Mouse (Mus musculus) hindlimb bud, embryonic 11.5 days (tissue): ENCODE measurements at regions not wholly inside any gene's neighbourhood (a gene's known extent, or its start where the extent isn't known, plus 50 kb on each side); places are given as distances from the start of the nearest gene placed in this dataset.

Experiments used
- DNase-seq: peaks from one replicate; pipeline ENCODE4 v3.0.0-alpha.2; 2012; ENCODE audit warnings: low read depth, low spot score; ENCODE audit errors: extremely low spot score

DNA sequence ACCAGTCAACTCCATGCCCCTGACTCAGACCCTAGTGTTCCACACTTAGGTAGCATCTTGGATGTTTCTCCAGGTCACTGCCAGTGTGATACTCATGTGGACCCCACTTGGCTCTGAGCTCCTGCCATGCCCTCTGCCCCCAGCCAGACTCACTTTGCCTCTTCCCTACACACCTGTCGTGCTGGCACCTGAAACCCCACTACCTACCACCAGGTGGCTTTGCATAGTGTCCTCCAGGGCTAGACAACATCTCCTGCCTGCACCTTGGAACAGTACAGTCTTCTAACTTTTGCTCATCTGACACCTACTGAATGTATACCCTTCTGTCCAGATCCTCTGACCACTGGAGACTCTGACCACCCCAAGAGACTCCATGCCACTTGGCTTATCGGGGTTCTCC lies 80.6 kb downstream of the Fam53a start:
- DNase-seq: no peak

DNA sequence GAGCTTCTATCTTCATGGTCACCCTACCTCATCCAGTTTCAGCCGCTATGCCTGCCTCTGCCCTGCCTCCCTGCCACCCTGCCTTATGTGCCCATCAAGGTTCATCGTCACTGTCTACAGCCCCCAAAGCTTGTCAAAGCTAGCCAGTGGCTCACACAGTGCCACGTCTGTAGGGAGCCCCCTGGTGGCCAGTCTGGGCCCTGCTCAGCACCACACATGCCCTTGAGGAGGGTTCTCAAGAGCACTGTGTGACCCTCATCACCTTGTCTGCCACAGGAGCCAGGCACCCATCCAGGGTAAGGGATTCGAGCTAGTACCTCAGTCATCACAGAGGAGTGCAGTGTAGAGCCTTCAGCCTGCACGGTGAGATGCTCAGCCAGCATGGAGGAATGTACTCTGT lies 86.1 kb downstream of the Fam53a start:
- DNase-seq: no peak

DNA sequence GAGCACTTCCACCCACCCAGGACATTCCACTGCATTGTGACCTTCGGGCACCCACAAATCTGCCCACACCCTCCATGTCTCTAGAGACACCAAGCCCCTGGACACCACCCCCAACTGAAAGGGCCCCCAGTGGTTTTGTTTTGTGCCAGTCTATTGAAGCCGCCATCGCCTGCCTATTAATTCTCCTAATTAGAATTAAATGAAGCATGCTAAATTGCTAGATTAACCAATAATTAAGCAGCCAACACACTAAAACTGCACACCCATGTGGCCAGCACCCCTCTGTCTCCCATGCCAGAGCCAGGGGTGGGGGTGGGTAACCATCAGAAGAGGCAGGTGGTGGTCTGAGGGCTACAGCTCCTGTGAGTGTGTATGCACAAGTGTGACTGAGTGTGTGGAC lies 86.8 kb downstream of the Fam53a start:
- DNase-seq: no peak

DNA sequence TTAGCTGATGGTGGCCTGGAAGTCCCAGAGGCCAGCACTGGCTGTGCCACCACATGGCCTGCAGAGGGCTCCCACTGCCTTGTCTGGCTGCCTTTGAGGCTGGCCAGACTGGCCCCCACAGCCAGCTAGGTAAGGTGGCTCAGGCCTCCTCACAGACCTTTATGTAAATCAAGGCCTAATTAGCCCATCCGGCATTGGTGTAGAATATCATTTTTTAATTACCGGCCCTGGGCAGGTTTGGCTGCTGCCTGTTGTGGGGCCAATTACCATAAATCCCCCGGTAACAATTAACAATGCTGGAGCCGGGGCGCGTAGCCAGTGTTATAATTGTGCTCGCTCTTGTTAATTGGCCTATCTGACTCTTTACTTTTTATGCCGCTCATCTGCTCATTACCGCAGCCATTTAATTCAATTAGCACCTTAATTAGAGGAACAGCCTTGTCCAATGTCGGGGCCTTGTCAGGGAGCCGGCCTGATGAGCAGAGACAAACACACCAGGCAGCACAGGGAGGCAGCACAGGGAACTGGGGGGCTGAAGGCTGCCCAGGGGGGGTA lies 87.4 kb downstream of the Fam53a start:
- no peak for DNase-seq

DNA sequence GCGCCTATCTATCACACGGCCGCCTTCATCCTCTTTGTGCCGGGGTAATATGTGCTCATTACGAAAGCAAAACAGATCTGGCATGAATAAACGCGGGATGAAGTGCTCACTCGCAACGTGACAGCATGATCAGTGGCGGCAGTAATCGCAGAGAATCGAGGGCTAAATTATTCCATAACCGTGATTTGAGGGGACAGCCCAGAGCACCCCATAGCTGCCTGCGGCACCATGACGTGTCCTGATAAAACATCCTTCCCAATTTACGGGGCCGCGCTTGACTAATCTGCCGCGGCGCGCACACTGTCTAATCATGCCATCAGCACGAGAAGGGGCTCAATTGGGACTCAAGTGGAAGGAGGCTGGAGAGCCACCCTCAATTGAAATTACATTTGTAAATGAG lies 89.2 kb downstream of the Fam53a start:
- DNase-seq: no peak

GRCm38 (mm10) chr5:33537429-33537828 lies 92.0 kb downstream of the Fam53a start:
- no peak for DNase-seq

DNA sequence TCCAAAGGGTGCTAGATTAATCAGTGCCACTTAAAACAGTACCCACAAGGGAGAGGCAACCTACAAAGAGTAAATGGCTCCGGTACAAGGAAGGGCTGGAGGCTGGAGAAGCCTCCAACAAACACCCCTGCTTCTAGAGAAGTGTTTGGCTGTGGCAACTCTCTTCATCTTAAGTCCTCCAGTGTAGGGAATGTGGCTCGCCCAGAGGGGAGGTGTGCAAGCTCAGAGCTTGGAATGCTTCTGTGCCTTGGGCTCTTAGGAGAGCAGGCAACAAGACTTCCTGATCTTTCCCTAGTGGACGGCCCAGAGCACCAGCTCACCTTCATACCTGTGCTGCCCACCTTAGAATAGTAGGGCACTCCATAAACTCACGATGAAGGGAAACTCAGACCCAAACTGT lies 92.4 kb downstream of the Fam53a start:
- no peak for DNase-seq

- DNase-seq: no peak
Observed at GRCm38 (mm10) chr5:33536261-33536660, 93.2 kb downstream of the Fam53a start.

DNA sequence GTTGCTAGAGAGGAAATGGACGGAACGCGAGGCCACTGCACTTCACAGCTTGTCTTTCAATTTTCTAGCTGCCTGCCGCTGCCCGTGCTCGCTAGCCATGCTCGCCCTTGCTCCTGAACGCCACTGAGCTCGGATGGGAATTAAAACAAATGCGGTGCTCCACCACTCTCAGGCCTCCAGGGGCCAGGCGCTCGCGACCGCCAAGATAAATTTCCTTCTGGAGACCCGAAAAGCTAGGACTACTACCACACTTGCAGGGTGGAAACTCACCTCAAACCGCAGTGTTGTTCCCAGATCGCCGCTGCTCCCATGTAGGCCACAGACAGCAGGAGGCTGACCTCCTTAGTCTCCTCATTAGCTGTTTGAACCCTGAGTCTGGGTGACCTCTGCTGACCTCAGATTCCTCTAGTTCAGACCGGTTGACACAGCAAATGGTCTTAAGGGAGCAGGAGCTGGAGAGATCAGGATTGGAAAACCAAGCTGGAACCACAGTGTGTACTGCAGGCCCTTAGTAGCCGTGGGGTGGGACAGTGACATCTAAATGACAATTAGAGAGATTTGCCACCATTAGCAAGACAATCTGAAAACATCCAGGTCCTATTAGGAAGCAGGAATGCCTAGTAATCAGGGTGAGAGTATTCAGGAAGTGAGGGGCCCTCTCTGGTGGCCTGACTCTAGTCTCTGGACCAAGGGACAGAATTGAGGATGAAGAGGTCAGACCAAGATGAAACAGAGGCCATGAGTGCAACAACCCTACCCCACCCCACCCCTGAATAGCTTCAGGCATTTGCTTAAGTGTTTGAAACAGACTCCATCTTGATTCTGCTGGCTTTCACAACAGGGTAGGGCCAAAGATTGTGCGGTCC lies 94.1 kb downstream of the Fam53a start:
- DNase-seq: no peak

GRCm38 (mm10) chr5:33534345-33534744 lies 95.1 kb downstream of the Fam53a start:
- DNase-seq: no peak

DNA sequence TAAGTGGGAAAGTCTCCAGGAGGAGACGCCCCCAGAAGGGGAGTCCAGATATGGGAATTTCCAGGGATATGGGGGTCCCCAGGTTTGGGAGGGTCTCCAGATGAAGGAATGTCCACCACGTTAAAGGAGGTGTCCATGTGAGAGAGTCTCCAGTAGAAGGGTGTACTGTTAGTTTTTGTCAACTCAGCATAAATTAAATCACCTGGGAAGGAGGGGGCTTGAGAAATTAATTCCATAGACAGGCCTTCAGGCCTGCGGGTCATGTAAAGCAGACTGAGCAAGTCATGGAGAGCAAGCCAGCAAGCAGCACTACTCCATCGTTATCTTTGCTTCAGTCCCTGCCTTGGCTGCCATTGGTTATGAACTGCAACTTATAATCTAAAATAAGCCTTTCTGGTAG lies 96.2 kb downstream of the Fam53a start:
- DNase-seq: no peak

DNA sequence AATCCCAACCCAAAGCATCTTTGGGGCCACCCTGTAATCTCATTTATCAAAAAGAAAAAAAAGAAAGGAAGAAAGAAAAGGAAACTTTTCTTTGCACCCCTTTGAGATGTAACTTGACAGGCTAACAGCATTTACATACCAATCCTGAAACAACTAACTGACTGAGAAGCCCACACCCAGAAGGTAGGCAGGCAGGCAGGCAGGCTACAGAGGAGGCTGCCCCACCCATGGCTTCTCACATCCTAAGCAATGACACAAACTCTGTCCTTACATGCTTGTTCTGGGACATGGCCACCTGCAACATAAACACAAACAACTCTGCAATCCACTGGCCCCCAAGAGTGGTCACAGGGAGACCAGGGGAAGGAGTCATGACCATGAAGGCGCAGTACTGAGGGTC lies 97.5 kb upstream of the Nkx1-1 start:
- no peak for DNase-seq

DNA sequence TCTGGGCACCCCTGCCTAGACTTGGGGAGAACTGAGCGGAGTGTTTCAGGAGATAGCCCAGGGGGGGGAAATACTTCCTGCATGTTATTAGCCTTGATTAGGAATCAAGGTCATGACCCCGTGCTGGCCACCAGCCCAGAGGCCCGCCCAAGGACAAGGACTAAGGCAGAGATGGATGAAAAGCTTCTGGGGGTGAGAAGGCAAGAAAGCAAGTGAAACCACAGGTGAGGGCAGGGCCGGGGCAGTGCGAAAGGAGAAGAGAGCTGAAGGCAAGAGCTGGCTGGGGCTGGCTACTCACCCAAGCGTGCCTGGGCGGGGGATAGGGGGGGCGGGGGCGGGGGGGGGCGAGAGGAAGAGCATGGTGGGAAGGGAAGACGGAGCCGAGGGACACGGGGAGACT lies 96.0 kb upstream of the Nkx1-1 start:
- no peak for DNase-seq

GRCm38 (mm10) chr5:33528971-33529670 lies 95.3 kb upstream of the Nkx1-1 start:
- DNase-seq: no peak

GRCm38 (mm10) chr5:33527750-33528149 lies 94.0 kb upstream of the Nkx1-1 start:
- DNase-seq: no peak

DNA sequence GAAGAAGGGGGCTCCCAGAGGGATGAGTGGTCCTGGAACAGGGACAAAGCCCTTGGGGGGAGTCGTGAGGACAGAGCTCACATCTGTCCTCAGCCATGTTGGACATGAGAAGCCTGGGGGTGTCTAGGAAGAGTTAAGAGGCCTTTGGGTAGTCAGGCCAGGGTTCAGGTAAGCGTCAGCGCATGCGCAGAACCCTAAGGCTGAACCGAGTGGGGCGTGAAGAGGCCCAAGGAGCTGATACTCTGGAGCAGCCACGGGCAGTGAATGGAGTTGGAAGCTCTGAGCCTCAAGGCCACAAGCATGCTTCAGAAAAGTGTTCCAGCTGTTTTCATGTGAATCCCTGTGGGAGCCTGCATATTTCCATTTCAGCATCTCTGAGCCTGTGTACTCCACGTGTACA lies 93.5 kb upstream of the Nkx1-1 start:
- no peak for DNase-seq

- DNase-seq: no peak
Observed at GRCm38 (mm10) chr5:33521951-33522742, 88.4 kb upstream of the Nkx1-1 start.

DNA sequence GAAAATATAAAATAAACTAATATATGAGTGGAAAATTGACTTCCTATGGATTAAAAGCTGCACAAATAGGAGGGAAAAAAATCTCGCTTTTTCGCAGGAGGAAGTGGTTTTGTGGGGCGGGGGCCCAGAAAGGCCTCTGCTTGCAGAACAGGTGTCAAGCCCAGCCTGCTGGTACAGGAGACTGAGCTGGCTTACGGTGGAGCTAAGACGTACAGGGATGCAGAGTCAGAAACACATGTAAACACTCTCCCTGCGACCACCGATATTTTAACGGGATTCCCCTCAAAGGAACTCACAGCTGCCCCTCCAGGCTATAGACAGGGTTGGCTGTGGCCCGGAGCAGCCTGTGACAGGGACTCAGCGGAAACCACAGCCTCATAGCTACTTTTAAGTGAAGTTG lies 87.1 kb upstream of the Nkx1-1 start:
- no peak for DNase-seq

DNA sequence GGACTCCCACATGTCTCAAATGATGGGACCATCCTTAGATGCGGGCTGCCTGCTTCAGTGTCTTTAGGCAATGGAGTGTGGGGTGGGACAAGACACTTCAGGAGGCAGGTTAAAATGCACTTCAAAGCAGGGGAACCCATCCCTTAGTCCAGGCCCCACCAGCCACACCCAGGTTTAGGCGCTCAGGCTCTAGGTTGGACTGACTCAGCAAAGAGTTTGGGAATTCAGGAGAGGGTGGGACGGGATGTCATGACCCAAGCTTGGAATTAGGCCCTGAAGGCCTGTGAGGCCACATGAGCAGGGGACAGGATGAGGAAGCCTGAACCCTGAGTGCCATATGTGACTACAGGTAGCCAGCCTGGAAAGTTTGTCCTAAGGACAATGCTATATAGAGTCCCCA lies 85.6 kb upstream of the Nkx1-1 start:
- DNase-seq: no peak

- no peak for DNase-seq
Observed at GRCm38 (mm10) chr5:33518860-33519259, 85.1 kb upstream of the Nkx1-1 start.

DNA sequence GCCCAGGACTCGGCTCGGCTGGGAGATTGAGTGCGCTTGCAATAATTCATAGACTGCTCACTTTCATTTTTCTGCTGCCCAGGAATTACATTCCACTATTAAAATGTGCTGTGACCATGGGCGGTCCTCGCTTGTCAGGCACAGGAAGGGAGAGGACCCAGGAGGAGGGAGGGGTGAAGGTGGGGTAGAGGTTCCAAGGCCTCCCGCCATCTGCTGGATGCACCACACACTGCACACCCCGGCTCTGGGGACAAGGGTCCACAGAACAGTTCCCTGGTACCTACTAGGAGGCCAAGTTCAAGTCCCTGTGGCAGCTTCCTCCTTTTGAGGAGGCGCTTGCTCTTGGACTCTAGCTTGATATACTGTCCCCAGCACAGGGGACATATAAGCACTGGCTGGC lies 83.8 kb upstream of the Nkx1-1 start:
- no peak for DNase-seq
